Mouse (Mus musculus): Measurements from ENCODE around the gene Gmeb2. TPM values are rescaled to one million over a fixed set of nuclear protein-coding genes. Genes with fewer than 3 reads are reported as not detected.

Gmeb2 gene
- total and polyA plus RNA-seq, 3 experiments: 8.5 to 10.2 (median 9.4) TPM

DNA sequence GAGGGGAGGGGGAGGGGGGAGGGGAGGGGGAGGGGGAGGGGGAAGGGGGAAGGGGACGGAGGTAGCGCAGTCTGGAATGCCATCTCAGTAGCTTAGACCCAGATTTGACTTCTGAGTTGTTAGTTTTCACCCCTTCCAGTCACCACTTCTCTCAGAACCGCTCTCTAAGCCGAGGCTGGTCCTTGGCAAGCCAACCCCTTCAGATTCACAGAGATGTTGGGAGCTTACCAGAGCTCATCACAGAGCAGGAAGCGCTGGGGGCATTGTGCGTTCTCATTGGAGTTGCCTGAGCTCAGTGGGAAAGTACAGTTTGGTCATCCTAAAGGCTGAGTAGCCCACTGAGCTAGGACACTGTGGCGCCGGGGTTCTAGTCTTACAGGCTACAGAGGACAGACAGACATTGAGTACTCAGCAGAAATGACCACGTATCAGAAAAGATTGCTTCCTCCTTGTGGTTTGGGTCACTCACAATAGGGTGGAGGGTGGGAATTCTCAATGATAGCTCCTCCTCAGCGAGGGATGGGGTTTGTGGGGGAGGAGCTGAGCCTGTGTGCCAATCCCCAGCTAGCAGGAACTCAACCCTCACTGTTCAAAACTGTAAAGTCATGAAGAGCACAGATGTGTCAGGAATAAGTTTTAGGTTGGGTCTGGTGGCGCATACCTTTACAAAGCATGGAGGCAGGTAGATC is 44.0 kb downstream of the Gmeb2 start:
- DNase-seq: peak; percentile 49 to 61
- Histone ChIP-seq H3K9ac (ENCODE audit: low read depth, low read length) (no peak overlapping the region), H3K4me1 (ENCODE audit: control insufficient read depth, insufficient read depth, low read length) (peaks cover 12% of the 10 kb centered on the region), H3K36me3 (ENCODE audit: control insufficient read depth, insufficient read depth, low read length) (no peaks in the 10 kb centered on the region), H3K27me3 (ENCODE audit: control insufficient read depth, insufficient read depth, low read length) (no peaks in the 10 kb centered on the region), H3K27ac (peak overlapping the region; percentile 8; the same call in 1 of the 2 replicates), H3K4me3 (peak overlapping the region; percentile 10; the same call in 1 of the 2 replicates), H3K79me2 (replicated peaks; ENCODE audit: control insufficient read depth, insufficient read depth, low read length) (no peaks in the 10 kb centered on the region)
- 35% methylated on average over 11 of the region's 11 CpGs for WGBS
- no peak for TF ChIP-seq EP300 (IDR thresholded peaks at IDR 0.05; ENCODE audit: insufficient read depth, low read depth, low read length)
- TF ChIP-seq POLR2A (IDR thresholded peaks at IDR 0.05; ENCODE audit: insufficient read depth, low read depth, low read length): no peak
- no peak for TF ChIP-seq CTCF (IDR thresholded peaks at IDR 0.05)
- intact Hi-C loops (cut with DNase I): loop anchor here (2.0 to 5.0 kb wide), 2 partner anchors 45 to 73 kb away; partner anchors contain the start of genes Gmeb2 and Rtel1

- H3K36me3 ChIP-seq (ENCODE audit: control insufficient read depth, insufficient read depth, low read length): no peaks in the 10 kb centered on the region
- WGBS: 66% methylated on average over 3 of the region's 3 CpGs
- H3K9ac ChIP-seq (ENCODE audit: low read depth, low read length): no peak overlapping the region
- DNase-seq: no peak
- intact Hi-C loops (cut with DNase I): loop anchor here (2.0 to 5.0 kb wide), 2 partner anchors 47 to 75 kb away; partner anchors contain the start of genes Gmeb2 and Rtel1
- H3K4me1 ChIP-seq (ENCODE audit: control insufficient read depth, insufficient read depth, low read length): peaks cover 12% of the 10 kb centered on the region
- H3K4me3 ChIP-seq: peak overlapping the region; percentile 86
- peak overlapping the region; percentile 88 for H3K27ac ChIP-seq
- TF ChIP-seq EP300 (IDR thresholded peaks at IDR 0.05; ENCODE audit: insufficient read depth, low read depth, low read length) (no peak), CTCF (IDR thresholded peaks at IDR 0.05) (no peak)
- H3K27me3 ChIP-seq (ENCODE audit: control insufficient read depth, insufficient read depth, low read length): no peaks in the 10 kb centered on the region
- H3K79me2 ChIP-seq (replicated peaks; ENCODE audit: control insufficient read depth, insufficient read depth, low read length): no peaks in the 10 kb centered on the region
Observed at GRCm38 (mm10) chr2:181242314-181242665, 45.5 kb downstream of the Gmeb2 start.

DNA sequence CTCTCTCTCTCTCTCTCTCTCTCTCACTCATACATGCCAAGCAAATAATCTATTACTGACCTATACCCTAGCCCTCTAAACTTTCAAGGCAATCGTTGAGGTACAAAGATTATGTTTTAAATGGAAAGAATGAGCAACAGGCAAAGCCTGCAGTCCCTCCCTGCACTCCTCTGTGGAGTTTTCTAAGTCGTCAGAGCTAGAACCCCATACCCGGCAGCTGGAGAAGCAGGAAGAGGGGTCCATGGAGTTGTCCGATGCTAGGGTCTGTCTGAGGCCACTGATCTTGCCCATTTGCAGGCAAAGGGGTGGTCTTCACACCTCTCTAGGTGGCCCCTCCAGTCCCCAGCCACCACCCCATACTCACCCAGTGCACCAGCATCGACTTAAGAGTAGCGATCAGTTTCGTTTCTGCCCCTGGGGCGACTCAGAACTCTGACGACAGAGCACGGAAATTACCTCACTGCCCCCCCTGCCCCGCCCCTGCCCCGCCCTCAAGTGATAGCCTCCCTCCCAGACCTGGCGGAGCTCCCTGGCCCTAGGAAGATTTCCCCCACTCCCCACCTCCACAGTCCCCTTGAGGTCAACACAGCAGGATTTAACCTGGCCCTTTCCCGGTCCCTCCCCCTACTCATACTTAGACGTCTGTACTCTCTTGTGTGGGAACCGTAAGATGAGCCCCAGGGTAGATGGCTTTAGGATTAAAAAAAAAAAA is 46.1 kb downstream of the Gmeb2 start, which contains the start of gene Helz2:
Gene Helz2 (minus strand): TSS at position 426 of the 712 bp plus-strand sequence.
- whole genome bisulfite sequencing: 4% methylated on average over 16 of the region's 16 CpGs
- Histone ChIP-seq H3K36me3 (ENCODE audit: control insufficient read depth, insufficient read depth, low read length) (no peaks in the 10 kb centered on the region), H3K79me2 (replicated peaks; ENCODE audit: control insufficient read depth, insufficient read depth, low read length) (no peaks in the 10 kb centered on the region), H3K27me3 (ENCODE audit: control insufficient read depth, insufficient read depth, low read length) (no peaks in the 10 kb centered on the region), H3K9ac (ENCODE audit: low read depth, low read length) (peak within 1 kb of the TSS; percentile 77), H3K4me1 (ENCODE audit: control insufficient read depth, insufficient read depth, low read length) (peaks cover 12% of the 10 kb centered on the region), H3K27ac (peak within 1 kb of the TSS; percentile 88), H3K4me3 (peak within 1 kb of the TSS; percentile 86)
- intact Hi-C loops (cut with DNase I): loop anchor here (2.0 to 5.0 kb wide), 3 partner anchors 47 to 76 kb away; partner anchors contain the start of genes Gmeb2, Ppdpf and Rtel1
- TF ChIP-seq POLR2A (IDR thresholded peaks at IDR 0.05; ENCODE audit: insufficient read depth, low read depth, low read length) (peak; percentile 89), CTCF (IDR thresholded peaks at IDR 0.05) (no peak), EP300 (IDR thresholded peaks at IDR 0.05; ENCODE audit: insufficient read depth, low read depth, low read length) (0 out of 2 replicates have a peak, but pooled peaks have one; percentile 26)
- DNase-seq: peak; percentile 77 to 78

DNA sequence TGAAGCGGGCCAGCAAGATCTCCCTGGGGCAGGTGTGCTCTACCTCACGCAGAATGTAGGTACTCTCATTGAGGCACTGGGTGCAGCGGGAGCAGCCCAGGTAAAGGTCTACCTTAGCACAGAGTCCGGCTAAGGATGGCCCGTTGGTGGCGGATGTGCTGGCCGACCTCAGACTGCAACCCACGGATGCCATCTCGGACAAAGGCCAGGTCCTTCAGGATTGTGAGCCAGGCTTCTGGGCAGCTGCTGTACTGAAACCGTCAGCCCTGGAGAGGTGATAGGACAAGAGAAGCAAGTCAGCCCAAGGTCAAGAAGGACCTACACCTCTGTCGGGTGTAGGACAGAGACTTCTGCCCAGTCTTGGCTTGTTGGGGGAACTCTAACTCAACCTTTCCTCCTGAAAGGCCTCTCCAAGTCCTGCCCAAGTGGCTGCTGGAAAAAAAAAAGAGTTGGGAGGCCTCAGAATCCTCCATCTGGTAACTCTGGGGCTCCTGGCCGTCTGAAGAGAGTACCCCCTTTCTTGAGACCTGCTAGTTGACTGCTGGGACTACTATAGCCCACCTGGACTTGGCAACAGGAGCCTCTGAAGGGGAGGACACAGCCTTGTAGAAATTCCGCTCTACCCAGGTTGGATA is 46.9 kb downstream of the Gmeb2 start:
- Histone ChIP-seq H3K27me3 (ENCODE audit: control insufficient read depth, insufficient read depth, low read length) (no peaks in the 10 kb centered on the region), H3K4me3 (peak overlapping the region; percentile 86), H3K36me3 (ENCODE audit: control insufficient read depth, insufficient read depth, low read length) (no peaks in the 10 kb centered on the region), H3K4me1 (ENCODE audit: control insufficient read depth, insufficient read depth, low read length) (peaks cover 12% of the 10 kb centered on the region), H3K27ac (peak overlapping the region; percentile 88), H3K79me2 (replicated peaks; ENCODE audit: control insufficient read depth, insufficient read depth, low read length) (no peaks in the 10 kb centered on the region), H3K9ac (ENCODE audit: low read depth, low read length) (peak overlapping the region; percentile 77)
- peak in 1 of 2 experiments; percentile 23 for DNase-seq
- intact Hi-C loops (cut with DNase I): loop anchor here (2.0 to 5.0 kb wide), 2 partner anchors 54 to 76 kb away; partner anchors contain the start of genes Ppdpf and Rtel1
- no peak for TF ChIP-seq POLR2A (IDR thresholded peaks at IDR 0.05; ENCODE audit: insufficient read depth, low read depth, low read length)
- no peak for TF ChIP-seq CTCF (IDR thresholded peaks at IDR 0.05)
- no peak for TF ChIP-seq EP300 (IDR thresholded peaks at IDR 0.05; ENCODE audit: insufficient read depth, low read depth, low read length)
- WGBS: 81% methylated on average over 13 of the region's 13 CpGs

DNA sequence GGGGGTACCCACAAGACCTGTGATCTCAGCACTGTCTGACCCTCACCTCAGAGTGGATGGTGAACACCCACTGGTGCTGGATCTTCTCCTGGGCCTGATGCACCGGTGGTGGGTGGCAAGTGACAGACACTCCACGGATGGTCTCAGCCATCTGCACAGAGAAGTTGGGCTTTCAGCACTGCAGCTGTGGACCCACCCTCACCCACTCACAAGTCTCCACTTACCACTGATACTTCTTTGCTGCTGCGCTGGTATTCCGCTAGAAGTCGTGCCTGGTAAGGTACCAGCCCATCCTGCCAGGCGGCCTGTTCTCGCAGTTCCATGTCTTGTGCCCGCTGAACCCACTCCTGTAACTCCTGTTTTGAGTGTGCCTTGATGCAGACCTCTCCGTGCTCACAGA is 48.6 kb downstream of the Gmeb2 start:
- peak overlapping the region; percentile 26; the same call in 1 of the 2 replicates for H3K9ac ChIP-seq (ENCODE audit: low read depth, low read length)
- intact Hi-C loops (cut with DNase I): no loop called here
- 86% methylated on average over 9 of the region's 9 CpGs for WGBS

More for the DNA sequence above, 48.6 kb downstream of the Gmeb2 start:
- TF ChIP-seq EP300 (IDR thresholded peaks at IDR 0.05; ENCODE audit: insufficient read depth, low read depth, low read length) (no peak), POLR2A (IDR thresholded peaks at IDR 0.05; ENCODE audit: insufficient read depth, low read depth, low read length) (no peak), CTCF (IDR thresholded peaks at IDR 0.05) (no peak)
- DNase-seq: no peak
- no peak overlapping the region for H3K4me3 ChIP-seq
- H3K4me1 ChIP-seq (ENCODE audit: control insufficient read depth, insufficient read depth, low read length): peaks cover 12% of the 10 kb centered on the region
- no peaks in the 10 kb centered on the region for H3K36me3 ChIP-seq (ENCODE audit: control insufficient read depth, insufficient read depth, low read length)
- H3K27me3 ChIP-seq (ENCODE audit: control insufficient read depth, insufficient read depth, low read length): no peaks in the 10 kb centered on the region
- H3K79me2 ChIP-seq (replicated peaks; ENCODE audit: control insufficient read depth, insufficient read depth, low read length): no peaks in the 10 kb centered on the region
- H3K27ac ChIP-seq: no peak overlapping the region
